Mouse (Mus musculus) ovary, postnatal 36 days (tissue): ENCODE data around the gene Tcaim.
A peak's percentile ranks its signal among the peaks of the same experiment; 100 is the strongest.
"Not testable (repeated sequence)": the region's sequence is repeated elsewhere in the genome, so short reads cannot be mapped to it uniquely, and the experiment has no call there.

Experiments used
- DNase-seq: peaks from one replicate; pipeline ENCODE4 v3.0.0; 2022; ENCODE audit warnings: low spot score, mixed read lengths

Tcaim gene

DNA sequence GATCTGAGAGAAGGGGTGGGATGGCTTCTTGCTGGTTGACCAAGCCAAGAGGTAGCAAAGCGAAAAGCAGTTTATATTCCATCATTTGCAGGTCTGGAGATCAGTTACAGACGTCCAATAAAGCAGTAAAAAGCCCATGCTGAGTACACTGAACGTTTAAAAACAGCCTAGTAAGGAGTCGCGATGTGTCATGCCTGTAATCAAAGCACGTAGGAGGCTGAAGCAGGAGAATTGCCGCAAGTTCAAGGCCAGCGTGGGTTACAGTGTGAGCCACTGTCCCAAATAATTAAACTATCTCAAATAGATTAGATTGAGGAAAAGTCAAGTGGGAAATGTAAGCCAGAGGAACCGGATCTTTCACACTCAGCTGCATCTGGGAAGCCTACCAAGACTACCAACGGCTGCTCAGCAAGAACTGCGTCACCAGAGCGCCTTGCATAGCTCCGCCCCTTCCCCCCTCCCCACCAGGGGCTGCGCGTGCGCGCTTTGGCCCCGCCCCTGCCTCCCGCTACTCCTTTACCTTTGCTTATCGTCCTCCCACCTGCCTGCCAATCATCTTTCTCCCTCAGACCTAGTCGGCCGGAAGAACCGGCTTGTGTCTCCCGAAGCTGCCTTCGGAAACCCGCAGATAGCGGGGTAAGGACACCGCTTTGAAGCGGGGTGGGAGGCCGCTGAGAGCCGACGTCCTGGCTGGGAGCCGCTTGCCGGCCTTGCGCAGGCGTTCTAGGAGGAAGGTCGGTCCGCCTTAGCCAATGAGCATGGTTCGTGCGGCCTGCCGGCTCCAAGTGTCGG lies at the start of gene Tcaim:
Gene Tcaim, plus strand, starts transcription at position 487 of the 792 bp plus-strand sequence.
- peak; percentile 88 for DNase-seq

DNA sequence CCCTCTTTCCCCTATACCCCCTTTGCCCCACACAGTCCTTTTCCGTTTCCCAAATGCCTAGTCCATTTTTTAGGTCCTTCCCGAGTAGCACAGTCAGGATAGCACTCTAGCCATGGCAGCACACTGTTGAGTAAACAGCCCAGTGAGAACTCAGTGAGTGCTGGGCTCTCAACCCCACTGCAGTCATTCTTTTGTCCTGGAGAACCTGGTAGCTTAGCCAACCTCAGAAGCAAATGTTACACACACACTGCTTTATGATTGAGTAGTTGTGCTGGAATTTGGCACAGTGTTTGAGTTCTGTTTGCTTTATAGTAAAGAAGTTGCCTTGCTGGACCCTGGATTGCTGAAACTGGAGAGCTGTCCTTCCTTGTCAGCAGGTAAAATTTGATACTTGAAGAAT lies 47.7 kb upstream of the Tcaim start:
- DNase-seq = no peak

GRCm38 (mm10) chr9:122760111-122760510 lies 45.2 kb upstream of the Tcaim start:
- DNase-seq = no peak

DNA sequence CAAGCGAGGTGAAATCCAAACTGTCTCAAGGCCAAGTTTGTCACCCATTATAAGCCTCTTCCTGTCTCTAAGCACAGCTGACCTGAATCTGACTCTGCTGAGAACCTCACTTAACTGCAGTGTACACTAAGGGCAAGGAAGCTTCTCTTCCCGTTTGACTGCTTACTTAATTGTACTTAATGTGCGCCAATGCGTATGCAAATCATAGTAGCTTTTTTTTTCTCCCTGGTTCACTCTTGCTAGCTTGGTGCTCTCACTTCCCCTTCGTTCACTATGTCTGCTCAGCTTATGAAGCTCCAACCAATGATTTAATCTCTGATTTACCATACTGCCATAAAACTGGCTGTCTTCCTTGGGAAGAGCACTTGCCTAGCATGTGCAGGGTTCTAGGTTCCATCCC lies 20.1 kb upstream of the Tcaim start:
- no peak for DNase-seq

GRCm38 (mm10) chr9:122786534-122786933 lies 18.8 kb upstream of the Tcaim start:
- no peak for DNase-seq

DNA sequence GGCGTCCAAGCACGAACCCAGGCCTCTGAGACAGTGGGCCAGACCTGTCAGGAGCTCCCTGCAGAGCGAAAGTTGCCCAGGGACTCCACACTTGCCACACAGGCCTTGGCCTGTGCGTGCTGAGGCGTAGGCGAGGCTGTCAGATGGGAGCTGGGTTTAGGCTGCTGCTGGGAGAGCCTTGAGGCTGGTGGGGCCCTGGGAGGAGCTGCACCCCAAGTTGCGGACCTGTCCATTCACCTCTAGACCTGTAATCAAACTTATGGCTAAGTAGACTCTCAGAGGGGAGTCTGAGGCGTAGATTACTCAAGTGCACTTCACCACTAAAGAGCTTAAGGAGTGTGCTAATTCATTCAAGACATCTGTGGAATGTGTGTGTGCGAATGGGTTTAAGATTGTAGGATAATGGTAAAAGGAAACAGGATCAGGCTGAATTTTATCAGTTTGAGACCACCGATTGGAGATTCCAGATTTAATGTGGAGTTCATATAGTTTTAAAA lies 554 bp downstream of the Tcaim start:
- DNase-seq = no peak

GRCm38 (mm10) chr9:122807186-122807585 lies 1.8 kb downstream of the Tcaim start:
- DNase-seq = no peak

GRCm38 (mm10) chr9:122810212-122810611 lies 4.9 kb downstream of the Tcaim start:
- no peak for DNase-seq

- no peak for DNase-seq
Observed at GRCm38 (mm10) chr9:122812386-122812785, 7.0 kb downstream of the Tcaim start.

- DNase-seq = no peak
Observed at GRCm38 (mm10) chr9:122814775-122815174, 9.4 kb downstream of the Tcaim start.

DNA sequence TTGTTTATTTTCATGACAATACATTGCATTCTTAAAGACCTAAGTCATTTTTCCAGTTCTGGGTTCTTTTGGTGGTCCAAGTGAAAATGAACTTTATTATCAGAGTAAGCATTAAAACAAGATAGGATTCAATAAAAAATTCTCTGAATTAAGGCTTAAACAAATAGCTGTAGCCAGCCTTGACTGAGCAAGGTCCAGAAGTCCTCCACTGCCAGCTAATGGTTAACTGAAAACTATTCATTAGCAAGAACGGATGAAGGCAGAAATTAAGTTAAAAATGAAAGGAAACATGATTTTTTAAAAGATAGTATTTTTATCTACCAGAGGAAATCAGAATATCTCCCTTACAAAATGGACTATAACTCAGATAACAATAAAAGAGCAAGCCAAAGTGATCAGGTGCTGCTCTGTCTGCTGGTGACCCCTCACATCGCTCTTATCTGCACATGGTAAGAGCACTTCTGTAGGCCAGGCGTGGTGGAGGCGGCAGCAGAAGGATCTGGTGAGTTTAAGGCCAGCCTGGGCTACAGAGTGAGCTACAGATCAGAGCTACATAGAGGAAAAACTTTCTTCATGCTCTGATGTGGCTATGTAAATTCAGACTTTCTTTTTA lies 10.0 kb downstream of the Tcaim start:
- DNase-seq = no peak

DNA sequence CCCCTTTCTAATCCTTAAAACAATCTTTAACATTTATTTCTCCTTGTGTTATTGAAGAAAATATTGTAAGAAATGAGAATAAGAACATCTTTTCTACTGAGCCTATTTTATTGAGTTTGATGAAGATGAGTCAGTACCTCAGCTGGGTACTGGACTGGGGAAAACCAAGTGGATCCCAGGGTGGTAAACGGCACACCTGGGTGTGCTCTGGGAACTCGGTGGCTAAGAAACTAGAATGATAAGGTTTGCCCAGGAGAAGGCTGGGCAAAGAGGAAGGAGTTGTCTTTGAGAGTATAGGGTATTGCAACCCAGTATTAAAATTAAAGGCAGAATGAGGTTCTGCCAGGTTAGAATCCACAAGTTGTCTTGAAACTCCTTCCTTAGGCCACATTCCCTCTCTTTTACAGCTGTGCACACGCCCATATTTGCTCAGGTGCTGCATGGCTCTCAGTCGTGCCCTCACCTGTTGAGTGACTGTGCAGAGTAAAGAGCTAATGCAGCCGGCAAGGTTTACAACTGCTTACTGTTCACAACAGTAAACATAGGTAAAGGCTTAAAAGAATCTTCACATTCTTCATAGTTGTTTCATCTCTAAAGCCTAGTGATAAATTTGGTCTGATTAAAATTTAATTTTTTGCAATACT lies 18.2 kb downstream of the Tcaim start:
- DNase-seq = no peak

DNA sequence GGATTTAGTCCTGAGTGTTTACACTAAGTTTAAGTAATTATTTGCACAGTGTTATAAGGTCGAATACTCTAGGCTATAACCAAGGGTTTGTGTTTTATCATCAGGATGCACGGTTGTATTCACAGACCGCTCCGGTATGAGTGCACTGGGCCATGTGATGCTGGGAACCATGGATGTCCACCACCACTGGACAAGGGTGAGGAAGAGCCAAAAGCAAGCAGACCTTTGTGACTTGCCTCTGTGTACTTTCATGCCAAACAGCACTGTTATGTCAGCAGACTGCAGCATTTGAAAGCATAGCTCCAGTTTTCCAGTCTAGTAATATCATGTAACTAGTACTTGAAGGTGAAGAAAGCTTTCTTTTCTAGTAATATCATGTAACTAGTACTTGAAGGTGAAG lies 21.4 kb downstream of the Tcaim start:
- DNase-seq = no peak

DNA sequence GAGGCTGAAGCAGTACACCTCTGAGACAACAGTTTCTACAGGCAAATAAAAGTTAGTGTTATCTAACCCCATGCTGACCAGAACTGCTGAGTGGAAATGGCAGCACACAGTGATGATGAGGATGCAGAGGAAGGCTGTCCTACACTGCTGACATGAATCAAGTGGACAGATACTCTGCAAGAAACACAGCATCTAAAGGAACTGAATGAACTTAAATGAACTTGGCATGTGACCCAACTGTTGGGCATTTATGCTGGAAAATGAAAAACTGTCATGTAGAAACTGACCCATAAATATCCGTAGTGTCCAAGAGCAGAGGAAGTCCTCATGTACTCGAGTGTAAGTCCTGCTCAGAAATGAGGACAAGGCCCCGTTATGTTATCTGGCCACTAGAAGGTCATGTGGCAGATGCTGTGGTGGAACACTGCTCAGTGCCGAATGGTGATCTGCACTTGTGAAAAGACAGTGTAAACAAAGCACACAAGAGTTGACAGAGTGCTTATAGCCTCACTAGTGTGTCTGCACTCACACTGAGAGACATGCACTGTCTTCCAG lies 24.6 kb downstream of the Tcaim start:
- no peak for DNase-seq

DNA sequence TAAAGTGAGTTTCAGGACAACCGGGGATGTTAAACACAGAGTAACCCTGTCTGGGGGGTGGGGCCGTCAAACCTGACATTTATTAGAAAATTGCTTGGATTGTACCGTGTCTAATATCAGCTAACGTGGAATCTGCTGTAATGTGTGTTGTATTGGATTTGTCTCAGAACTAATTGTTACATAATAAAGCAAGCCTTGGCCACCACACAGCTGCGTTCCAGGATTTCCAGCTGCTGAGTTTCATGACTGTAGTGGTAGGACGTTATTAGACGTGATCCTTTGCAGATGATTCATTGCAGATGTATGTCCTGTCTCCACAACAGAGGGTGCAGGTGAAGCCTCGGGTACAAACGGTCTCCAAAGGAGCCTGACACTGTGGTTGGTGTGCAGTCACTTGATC lies 30.8 kb downstream of the Tcaim start:
- no peak for DNase-seq

- peak; percentile 56 for DNase-seq
Observed at GRCm38 (mm10) chr9:122836790-122837189, 31.5 kb downstream of the Tcaim start.

DNA sequence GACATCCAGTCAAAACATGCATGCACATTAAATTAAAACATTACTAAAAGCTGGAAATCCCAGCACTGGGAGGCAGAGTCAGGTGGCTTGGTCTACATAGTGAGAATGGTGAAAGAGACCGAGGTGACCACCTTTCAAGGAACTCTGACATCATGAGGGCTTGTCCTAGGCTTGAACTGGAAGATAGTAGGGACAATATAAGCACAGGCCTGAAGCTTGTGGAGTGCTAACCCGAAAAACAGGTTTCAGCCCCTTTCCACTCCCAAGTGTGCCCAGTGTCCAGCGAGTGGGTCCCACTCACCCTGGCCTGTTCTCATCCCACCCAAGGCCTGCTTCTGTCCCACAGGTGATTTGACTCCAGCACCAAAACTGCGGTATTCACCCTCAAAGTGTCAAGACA lies 31.9 kb downstream of the Tcaim start:
- DNase-seq = no peak

DNA sequence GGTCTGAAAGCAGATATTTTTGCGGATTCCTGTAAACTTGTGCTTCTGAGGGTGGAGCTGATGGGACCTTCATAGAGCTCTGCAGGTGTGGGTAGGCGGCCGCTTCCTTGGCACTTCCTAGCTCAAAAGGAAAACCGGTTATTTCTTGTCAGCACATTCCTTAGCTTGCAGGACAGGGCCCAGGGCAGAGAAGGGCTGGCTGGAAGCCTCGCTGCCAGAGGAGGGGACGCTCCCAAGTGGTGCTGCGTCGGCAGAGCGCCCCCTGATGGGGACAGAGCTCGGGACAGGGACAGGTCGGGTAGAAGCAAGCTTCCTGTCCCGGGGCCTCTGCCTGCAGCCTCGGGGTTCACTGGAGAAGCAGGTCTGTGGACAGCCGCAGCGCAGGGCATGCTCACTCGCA lies 32.3 kb downstream of the Tcaim start:
- DNase-seq = peak; percentile 58

- DNase-seq = no peak
Observed at GRCm38 (mm10) chr9:122843760-122844159, 38.4 kb downstream of the Tcaim start, which contains the start of gene Gm35549. Gene Gm35549 (minus strand): TSS chr9:122844035.

DNA sequence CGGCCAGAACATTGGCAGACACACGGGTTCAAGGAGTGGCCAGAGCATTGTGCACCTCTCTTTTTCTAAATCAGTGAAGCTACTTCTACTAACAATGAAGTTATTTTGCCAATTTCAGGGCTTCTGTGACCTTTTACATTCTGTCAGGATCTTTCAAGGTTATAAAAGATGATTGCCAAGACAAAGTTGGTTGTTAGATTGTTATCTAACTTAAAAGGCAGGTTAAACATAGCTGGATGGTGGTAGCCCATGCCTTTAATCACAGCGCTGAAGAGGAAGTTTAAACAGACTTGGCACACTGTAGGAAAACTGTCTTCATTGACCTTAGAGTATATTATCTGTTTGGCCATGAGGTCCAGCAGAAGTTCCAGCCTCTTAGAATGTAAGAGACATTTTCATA lies 40.3 kb downstream of the Tcaim start:
- no peak for DNase-seq

DNA sequence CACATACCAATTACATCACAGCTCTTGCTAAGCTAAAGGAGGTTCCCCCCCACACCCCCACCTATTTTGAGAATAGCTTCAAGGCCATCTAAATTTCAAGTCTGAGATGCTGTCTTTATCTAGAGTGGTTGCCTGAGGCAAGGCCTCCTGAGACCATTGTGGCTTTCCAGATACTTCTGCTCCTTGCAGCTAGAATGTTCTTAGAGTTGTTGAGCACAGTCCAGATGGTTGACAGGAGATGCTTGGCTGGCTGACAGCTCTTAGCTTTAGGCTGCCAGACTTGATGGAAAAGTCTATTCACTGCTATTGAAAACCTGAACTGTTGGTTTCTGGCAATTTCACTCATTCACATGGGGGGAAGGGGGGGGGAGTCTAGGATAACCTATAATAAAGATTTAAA lies 40.8 kb downstream of the Tcaim start:
- no peak for DNase-seq

DNA sequence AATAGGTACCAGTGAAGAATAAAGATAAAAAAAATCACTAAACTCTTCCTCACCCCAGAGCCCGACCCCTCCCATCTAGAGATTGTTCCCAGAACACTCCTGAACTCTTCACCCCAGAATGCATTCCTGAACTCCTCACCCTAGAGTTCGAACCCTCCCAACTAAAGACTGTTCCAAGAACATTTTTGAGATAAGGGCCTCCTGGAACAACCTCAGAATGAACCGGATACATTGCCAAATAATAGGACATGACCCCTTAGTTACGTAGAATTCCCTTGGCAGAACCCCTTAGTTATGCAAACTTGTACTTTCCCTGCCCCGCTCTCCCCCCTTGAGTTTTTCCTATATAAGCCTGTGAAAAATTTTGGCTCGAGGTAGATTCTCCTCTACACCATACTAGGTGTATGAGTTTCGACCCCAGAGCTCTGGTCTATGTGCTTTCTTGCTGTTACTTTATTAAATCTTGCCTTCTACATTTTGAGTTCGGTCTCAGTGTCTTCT lies 42.5 kb downstream of the Tcaim start:
- not testable (repeated sequence) for DNase-seq
